Mouse (Mus musculus) midbrain, embryonic 11.5 days (tissue): ENCODE measurements around the gene Zbtb12. TPM values are rescaled to one million over a fixed set of nuclear protein-coding genes. Genes with fewer than 3 reads are reported as not detected.

Source experiments
- ATAC-seq: fragments of 200-750 bp; cut with Nextera tagmentation; 2 replicates; pipeline ENCODE4 v1.8.0; 2017; ENCODE audit warnings: moderate TSS enrichment, moderate library complexity; ENCODE audit not compliant: low FRiP score
- DNase-seq: peaks from one replicate; pipeline ENCODE4 v3.0.0; 2015; ENCODE audit warnings: low spot score; ENCODE audit errors: missing footprints
- H3K27ac ChIP-seq: fragments of 300-500 bp; sonication (generic); 2 replicates; pipeline ENCODE4 v1.5.1; 2014; ENCODE audit warnings: low read depth, low read length
- H3K27me3 ChIP-seq: fragments of 300-500 bp; sonication (generic); 2 replicates; pipeline ENCODE4 v1.6.1; 2014; ENCODE audit warnings: mild to moderate bottlenecking, low read length, moderate library complexity, mixed read lengths; ENCODE audit not compliant: control insufficient read depth, insufficient read depth
- H3K36me3 ChIP-seq: fragments of 300-500 bp; sonication (generic); 2 replicates; pipeline ENCODE4 v1.6.1; 2014; ENCODE audit warnings: mild to moderate bottlenecking, low read length, moderate library complexity, mixed read lengths; ENCODE audit not compliant: control insufficient read depth, insufficient read depth
- H3K4me1 ChIP-seq: fragments of 300-500 bp; sonication (generic); 2 replicates; pipeline ENCODE4 v1.6.1; 2014; ENCODE audit warnings: low read length; ENCODE audit not compliant: control insufficient read depth, insufficient read depth
- H3K4me2 ChIP-seq: fragments of 300-500 bp; sonication (generic); 2 replicates; pipeline ENCODE4 v1.6.1; 2014; ENCODE audit warnings: mild to moderate bottlenecking, moderate library complexity
- H3K4me3 ChIP-seq: fragments of 300-500 bp; sonication (generic); 2 replicates; pipeline ENCODE4 v1.5.1; 2014; ENCODE audit warnings: low read depth, low read length
- H3K9ac ChIP-seq: fragments of 300-500 bp; sonication (generic); 2 replicates; pipeline ENCODE4 v1.6.1; 2014; ENCODE audit warnings: low read length
- H3K9me3 ChIP-seq: fragments of 300-500 bp; sonication (generic); 2 replicates; pipeline ENCODE4 v1.6.1; 2016; ENCODE audit warnings: low read length; ENCODE audit not compliant: control insufficient read depth
- WGBS: fragments of 180-500 bp; shearing (Covaris S2); extraction: QIAGEN DNeasy Blood & Tissue Kit; methylation state at CpG from one replicate; pipeline ENCODE4 v1.1.7; 2014; 5-methylcytosine and 5-hydroxymethylcytosine counted together
- polyA plus RNA-seq: library from polyadenylated mRNA; unstranded; fragments of >200 nt; fragmentation: Nextera tagmentation; extraction: Ambion mirVana; gene quantifications from 2 replicates; pipeline ENCODE4 v1.2.1, GENCODE M21; 2014

Gene Zbtb12
- polyA plus RNA-seq, 1 experiment from 2014 or later = 2.5 TPM

DNA sequence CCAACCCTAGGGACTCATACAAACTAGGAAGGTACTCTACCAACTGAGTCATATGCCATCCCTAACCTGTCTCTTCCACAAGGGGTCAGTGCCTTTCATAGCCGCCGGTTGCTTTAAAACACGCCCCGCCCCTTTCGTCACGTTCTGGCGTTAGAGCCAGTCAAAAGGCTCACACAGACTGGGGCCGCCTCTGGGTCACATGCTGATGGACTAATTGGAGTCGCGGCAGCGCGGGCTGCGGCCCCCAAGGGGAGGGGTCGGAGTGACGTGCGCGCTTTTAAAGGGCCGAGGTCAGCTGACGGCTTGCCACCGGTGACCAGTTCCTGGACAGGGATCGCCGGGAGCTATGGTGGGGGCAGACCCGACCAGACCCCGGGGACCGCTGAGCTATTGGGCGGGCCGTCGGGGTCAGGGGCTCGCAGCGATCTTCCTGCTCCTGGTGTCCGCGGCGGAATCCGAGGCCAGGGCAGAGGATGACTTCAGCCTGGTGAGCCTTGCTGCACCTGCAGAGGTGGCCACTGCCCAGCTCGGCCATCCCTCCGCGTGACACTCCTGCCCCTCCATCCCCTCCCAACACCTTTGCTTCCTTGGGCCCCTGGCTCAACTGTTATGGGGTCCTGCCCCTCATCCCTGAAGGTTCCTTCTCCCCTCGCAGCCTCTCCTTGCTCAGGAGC is 51.9 kb downstream of the Zbtb12 start, which contains the start of gene Neu1:
Neu1 (plus strand) TSS at position 193 of the 674 bp plus-strand sequence.
- peaks cover 4% of the 10 kb centered on the region for H3K4me1 ChIP-seq
- peak within 1 kb of the TSS; percentile 65 for H3K4me3 ChIP-seq
- H3K27me3 ChIP-seq = no peaks in the 10 kb centered on the region
- peak within 1 kb of the TSS; percentile 98 for H3K4me2 ChIP-seq
- H3K27ac ChIP-seq = no peak within 1 kb of the TSS; the same call in 1 of the 2 replicates
- DNase-seq (peak; percentile 99), ATAC-seq (peak; percentile 98)
- H3K9me3 ChIP-seq = no peaks in the 10 kb centered on the region
- under 1% methylated on average over 38 of the region's 38 CpGs for WGBS
- H3K36me3 ChIP-seq = no peaks in the 10 kb centered on the region
- peak within 1 kb of the TSS; percentile 78 for H3K9ac ChIP-seq

DNA sequence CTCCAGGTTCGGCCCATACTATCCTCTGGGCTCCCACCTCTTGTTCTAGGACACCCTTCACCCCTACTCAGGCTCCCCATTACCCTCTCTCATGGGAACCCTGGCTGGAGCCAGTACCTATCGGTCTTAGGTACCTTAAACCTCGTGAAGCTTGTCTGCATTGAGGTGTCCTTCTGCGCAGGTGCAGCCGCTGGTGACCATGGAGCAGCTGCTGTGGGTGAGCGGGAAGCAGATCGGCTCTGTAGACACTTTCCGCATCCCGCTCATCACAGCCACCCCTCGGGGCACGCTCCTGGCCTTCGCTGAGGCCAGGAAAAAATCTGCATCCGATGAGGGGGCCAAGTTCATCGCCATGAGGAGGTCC is 52.4 kb downstream of the Zbtb12 start:
- no peaks in the 10 kb centered on the region for H3K36me3 ChIP-seq
- peak overlapping the region; percentile 98 for H3K4me2 ChIP-seq
- peak overlapping the region; percentile 65 for H3K4me3 ChIP-seq
- ATAC-seq (no peak), DNase-seq (no peak)
- peaks cover 4% of the 10 kb centered on the region for H3K4me1 ChIP-seq
- H3K9ac ChIP-seq = peak overlapping the region; percentile 78
- no peaks in the 10 kb centered on the region for H3K27me3 ChIP-seq
- WGBS = 17% methylated on average over 14 of the region's 14 CpGs
- no peaks in the 10 kb centered on the region for H3K9me3 ChIP-seq
- no peak overlapping the region for H3K27ac ChIP-seq

DNA sequence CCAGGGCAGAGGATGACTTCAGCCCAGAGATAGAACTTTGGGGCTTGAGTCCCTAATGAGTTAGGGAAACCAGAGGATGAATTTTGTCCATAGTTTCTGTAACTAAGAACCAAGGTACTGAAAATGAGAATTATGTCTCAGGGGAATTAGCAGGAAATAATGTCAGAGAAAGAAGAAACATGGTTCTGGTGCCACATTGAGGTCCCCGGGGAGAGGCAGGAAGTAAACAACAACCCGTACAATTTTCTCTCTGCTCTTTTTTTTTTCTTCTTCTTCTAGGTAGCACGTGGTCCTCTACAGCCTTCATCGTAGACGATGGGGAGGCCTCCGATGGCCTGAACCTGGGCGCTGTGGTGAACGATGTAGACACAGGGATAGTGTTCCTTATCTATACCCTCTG is 53.0 kb downstream of the Zbtb12 start:
- H3K27me3 ChIP-seq = no peaks in the 10 kb centered on the region
- H3K9ac ChIP-seq = peak overlapping the region; percentile 78; the same call in 1 of the 2 replicates
- peak overlapping the region; percentile 65; the same call in 1 of the 2 replicates for H3K4me3 ChIP-seq
- ATAC-seq = no peak
- no peaks in the 10 kb centered on the region for H3K9me3 ChIP-seq
- H3K4me2 ChIP-seq = peak overlapping the region; percentile 98
- WGBS = 95% methylated on average over 8 of the region's 8 CpGs
- H3K27ac ChIP-seq = no peak overlapping the region
- peaks cover 4% of the 10 kb centered on the region for H3K4me1 ChIP-seq
- H3K36me3 ChIP-seq = no peaks in the 10 kb centered on the region
- no peak for DNase-seq

DNA sequence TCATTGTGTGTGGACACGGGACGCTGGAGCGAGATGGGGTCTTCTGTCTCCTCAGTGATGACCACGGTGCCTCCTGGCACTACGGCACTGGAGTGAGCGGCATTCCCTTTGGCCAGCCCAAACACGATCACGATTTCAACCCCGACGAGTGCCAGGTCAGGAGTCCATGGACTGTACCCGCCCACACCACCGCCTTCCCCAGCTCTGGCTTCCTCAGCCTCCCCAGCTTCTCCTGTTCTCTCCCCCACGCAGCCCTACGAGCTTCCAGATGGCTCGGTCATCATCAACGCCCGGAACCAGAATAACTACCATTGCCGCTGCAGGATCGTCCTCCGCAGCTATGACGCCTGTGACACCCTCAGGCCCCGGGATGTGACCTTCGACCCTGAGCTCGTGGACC is 54.7 kb downstream of the Zbtb12 start:
- Histone ChIP-seq H3K4me3 (no peak overlapping the region), H3K9ac (no peak overlapping the region), H3K27me3 (no peaks in the 10 kb centered on the region), H3K9me3 (no peaks in the 10 kb centered on the region), H3K4me2 (no peak overlapping the region), H3K27ac (no peak overlapping the region), H3K36me3 (no peaks in the 10 kb centered on the region), H3K4me1 (peaks cover 4% of the 10 kb centered on the region)
- ATAC-seq (no peak), DNase-seq (peak; percentile 69)
- 69% methylated on average over 24 of the region's 24 CpGs for WGBS

DNA sequence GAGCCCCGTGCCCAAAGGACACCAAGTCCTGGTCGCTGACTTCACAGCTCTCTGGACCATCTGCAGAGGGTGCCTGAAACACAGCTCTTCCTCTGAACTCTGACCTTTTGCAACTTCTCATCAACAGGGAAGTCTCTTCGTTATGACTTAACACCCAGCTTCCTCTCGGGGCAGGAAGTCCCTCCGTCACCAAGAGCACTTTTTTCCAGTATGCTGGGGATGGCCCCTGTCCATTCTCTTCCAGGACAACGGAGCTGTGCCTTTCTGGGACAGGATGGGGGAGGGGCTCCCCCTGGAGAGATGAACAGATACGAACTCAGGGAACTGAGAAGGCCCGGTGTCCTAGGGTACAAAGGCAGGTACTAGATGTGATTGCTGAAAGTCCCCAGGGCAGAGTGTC is 55.5 kb downstream of the Zbtb12 start:
- no peak overlapping the region for H3K4me3 ChIP-seq

DNA sequence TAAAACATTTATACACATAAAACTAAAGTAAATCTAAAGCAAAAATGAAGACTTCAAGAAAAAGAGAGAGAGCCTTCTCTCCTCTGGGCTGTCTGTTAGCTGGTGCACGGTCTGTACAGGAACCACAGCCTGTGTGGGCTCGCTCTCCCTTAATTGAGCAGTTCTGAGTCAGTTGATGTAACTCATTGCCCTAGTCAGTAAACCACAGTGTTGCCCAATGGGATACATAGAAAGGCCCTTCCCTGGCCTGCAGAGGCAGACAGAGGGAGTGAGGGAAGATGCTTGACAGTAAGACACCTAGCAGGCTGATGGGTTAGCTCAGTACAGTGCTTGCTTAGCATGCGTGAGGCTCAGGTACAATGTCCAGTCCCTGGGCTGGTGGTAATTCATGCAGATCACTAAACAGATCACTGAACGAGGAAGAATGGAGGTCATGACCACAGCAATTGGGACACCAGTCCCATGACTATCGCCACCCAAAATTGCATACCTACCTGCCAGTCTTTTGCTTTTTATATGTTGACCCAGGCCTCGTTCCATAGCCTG is 58.8 kb downstream of the Zbtb12 start:
- no peaks in the 10 kb centered on the region for H3K36me3 ChIP-seq
- H3K9me3 ChIP-seq = no peaks in the 10 kb centered on the region
- H3K4me3 ChIP-seq = no peak overlapping the region
- no peak overlapping the region for H3K4me2 ChIP-seq
- no peak overlapping the region for H3K9ac ChIP-seq
- ATAC-seq = no peak
- H3K4me1 ChIP-seq = peaks cover 4% of the 10 kb centered on the region
- H3K27me3 ChIP-seq = no peaks in the 10 kb centered on the region
- no peak for DNase-seq
- 84% methylated on average over 6 of the region's 6 CpGs for WGBS
- no peak overlapping the region for H3K27ac ChIP-seq

More for the DNA sequence above, 55.5 kb downstream of the Zbtb12 start:
- H3K9me3 ChIP-seq = no peaks in the 10 kb centered on the region
- H3K4me2 ChIP-seq = no peak overlapping the region
- 56% methylated on average over 8 of the region's 8 CpGs for WGBS
- H3K27me3 ChIP-seq = no peaks in the 10 kb centered on the region
- H3K27ac ChIP-seq = no peak overlapping the region
- DNase-seq (peak; percentile 72), ATAC-seq (no peak)
- no peak overlapping the region for H3K9ac ChIP-seq
- H3K36me3 ChIP-seq = no peaks in the 10 kb centered on the region
- H3K4me1 ChIP-seq = peaks cover 4% of the 10 kb centered on the region

DNA sequence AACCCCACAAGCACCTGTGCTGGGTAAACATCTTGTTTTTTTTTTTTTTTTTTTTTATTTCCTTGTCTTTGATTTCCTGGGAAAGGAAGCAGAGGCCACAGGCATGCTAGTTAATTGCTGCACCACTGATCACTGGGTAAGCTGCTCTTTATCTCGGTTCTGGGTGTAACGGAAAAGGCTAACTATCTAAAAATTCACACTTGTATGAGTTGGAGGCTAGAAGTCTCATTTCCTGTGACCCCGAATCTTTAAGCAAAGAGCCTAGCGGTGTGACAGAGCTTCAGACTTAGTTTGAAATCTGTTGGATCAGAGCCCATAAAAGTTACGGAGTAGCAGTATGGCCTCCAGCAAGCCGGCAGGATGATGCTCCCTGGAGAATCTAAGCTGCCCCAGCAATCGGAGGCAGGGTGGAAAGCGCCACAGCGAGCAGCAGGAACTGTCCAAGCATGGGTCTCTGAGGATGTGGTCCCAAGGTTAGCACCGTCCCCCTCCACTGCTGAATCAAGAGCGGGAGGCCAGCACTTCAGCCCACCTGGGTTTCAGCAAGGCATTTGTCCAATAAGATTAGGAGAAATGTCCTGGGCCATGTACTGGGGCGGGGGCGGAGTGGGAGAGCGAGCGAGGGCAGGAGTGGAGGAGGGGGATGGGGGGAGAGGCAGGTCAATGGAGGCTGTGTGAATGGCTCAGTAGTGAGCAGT is 62.2 kb downstream of the Zbtb12 start:
- ATAC-seq = peak; percentile 46; the same call in 1 of the 2 replicates
- H3K27me3 ChIP-seq = no peaks in the 10 kb centered on the region
- peak overlapping the region; percentile 58 for H3K9ac ChIP-seq
- no peaks in the 10 kb centered on the region for H3K36me3 ChIP-seq
- 7% methylated on average over 15 of the region's 15 CpGs for WGBS
- peak; percentile 94 for DNase-seq
- peaks cover 4% of the 10 kb centered on the region for H3K4me1 ChIP-seq
- peak overlapping the region; percentile 46 for H3K4me2 ChIP-seq
- no peak overlapping the region for H3K27ac ChIP-seq
- H3K9me3 ChIP-seq = no peaks in the 10 kb centered on the region
- peak overlapping the region; percentile 23 for H3K4me3 ChIP-seq

DNA sequence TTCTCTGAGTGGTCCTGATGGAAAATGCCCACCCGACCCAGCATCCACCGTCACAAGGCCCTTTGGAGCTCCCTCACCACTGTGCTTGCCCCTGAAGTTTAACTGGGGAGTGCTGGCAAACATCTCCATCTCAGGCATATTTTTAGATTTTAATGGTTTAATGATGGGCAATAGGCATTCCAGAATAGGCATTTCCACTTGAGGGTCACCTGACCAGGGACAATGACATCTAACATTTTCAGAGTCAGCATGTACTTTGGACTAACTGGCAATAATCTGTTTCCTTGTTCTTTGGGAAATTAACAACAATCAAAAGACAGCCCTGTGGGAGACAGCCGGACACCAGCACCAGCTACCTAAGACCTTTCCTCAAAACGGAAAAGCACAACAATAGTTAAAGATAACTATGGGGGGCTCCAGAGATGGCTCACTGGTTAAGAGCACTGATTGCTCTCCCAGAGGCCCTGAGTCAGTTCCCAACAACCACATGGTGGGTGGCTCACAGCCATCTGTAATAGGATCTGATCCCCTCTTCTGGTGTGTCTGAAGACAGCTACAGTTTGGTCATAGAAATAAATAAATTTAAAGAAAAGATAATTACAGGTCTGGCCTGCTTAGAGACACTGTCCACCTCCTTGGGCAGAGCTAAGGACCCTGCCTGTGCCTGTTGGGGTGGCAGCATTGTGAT is 64.0 kb downstream of the Zbtb12 start:
- WGBS = 87% methylated on average over 4 of the region's 4 CpGs
- peaks cover 4% of the 10 kb centered on the region for H3K4me1 ChIP-seq
- H3K4me3 ChIP-seq = no peak overlapping the region
- DNase-seq (peak; percentile 35), ATAC-seq (no peak)
- no peaks in the 10 kb centered on the region for H3K27me3 ChIP-seq
- H3K9ac ChIP-seq = no peak overlapping the region
- H3K36me3 ChIP-seq = no peaks in the 10 kb centered on the region
- H3K9me3 ChIP-seq = no peaks in the 10 kb centered on the region
- no peak overlapping the region for H3K27ac ChIP-seq
- no peak overlapping the region for H3K4me2 ChIP-seq

DNA sequence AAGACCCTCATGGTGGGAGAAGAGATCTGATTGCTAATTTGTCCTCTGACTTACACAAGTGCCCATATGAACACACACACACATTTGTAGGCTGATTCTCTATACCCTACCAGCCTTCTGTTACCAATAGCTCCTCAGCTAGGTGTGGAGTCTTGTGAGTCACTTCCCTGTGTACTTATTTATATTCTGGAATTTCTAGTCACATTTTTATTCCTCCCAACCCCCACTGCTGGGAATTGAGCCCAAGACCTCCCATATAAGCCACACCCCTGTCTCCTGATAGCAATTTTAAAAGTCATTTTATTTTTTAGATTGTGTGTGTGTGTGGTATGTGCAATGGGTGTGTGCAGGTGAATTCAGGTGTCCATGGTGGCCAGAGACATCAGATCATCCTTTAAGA is 65.1 kb downstream of the Zbtb12 start:
- peak; percentile 28 for DNase-seq
- Histone ChIP-seq H3K4me1 (peaks cover 4% of the 10 kb centered on the region), H3K27ac (no peak overlapping the region), H3K36me3 (no peaks in the 10 kb centered on the region), H3K9me3 (no peaks in the 10 kb centered on the region), H3K4me2 (no peak overlapping the region), H3K27me3 (no peaks in the 10 kb centered on the region), H3K4me3 (no peak overlapping the region), H3K9ac (no peak overlapping the region)
- no peak for ATAC-seq
